Mouse (Mus musculus) ES-E14 (cell line): ENCODE data around the gene Sos2.

Experiments used
- MAFK ChIP-seq: IDR thresholded peaks from 2 replicates; pipeline ENCODE4 v1.6.1; 2014; ENCODE audit warnings: mild to moderate bottlenecking, low read depth, low read length, inconsistent platforms; ENCODE audit not compliant: insufficient read depth
- ZC3H11A ChIP-seq: IDR thresholded peaks from 2 replicates; pipeline ENCODE4 v1.6.1; 2012; ENCODE audit warnings: low read depth, mild to moderate bottlenecking, inconsistent platforms, low read length, borderline replicate concordance

- TF ChIP-seq ZC3H11A: no peak
- TF ChIP-seq MAFK: no peak
These were observed 32.1 kb downstream of the Sos2 start for GRCm38 (mm10) chr12:69649511-69649910.
